22 mouse cellular contexts compared by ENCODE assay signal in the genomic region with DNA sequence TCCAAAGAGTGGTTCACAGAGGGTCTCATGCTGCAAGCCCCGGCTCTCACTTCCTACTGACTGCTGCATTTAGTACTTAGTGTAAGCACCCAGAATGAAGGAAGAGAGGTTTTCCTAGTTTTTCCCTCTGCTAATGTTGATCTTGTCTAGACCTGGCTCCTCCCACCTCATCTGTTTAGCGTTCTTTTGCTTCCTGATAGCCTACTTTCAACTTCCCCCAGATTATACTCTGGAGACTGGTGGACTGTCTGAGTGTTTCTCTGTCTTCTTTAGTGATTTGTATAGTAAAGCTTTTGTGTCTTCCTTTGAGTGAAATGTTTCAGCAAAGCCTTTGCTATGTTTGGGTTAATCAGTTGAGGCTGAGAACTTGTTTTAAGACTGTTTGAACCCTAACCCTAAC.
"Had no signal": no experiment of that assay in that cellular context is flagged by ENCODE, and none has a peak within 500 bp of the region (broad histone marks: within the 10 kb centered on the region; RNA-seq: fewer than 3 reads in every experiment).

No protein-coding gene starts in this region.

- H3K27me3 ChIP-seq: limb, embryonic 13.5 days; megakaryocyte, embryonic 14.5 days; midbrain, embryonic 13.5 days; neural tube, embryonic 13.5 days had no signal

- ATAC-seq: intestine, postnatal 0 days; liver, postnatal 0 days; lung, postnatal 0 days; midbrain, embryonic 13.5 days; midbrain, embryonic 16.5 days had no signal

- H3K4me3 ChIP-seq: limb, embryonic 13.5 days; megakaryocyte, embryonic 14.5 days; midbrain, embryonic 10.5 days; midbrain, embryonic 13.5 days; myocyte; neural tube, embryonic 13.5 days had no signal

- H3K36me3 ChIP-seq: limb, embryonic 13.5 days; midbrain, embryonic 10.5 days; midbrain, embryonic 13.5 days; neural tube, embryonic 13.5 days had no signal

- DNase-seq: kidney, adult 2 months; kidney, postnatal 36 days; left cerebral cortex, postnatal 4 days; liver; liver, postnatal 0 days; lung, embryonic 14.5 days; retina, postnatal 1 day; right cerebral cortex, postnatal 25 days; spleen, adult 18-20 months; thymus, adult 18-20 months; thymus, postnatal 36 days had no signal

- H3K9me3 ChIP-seq: limb, embryonic 13.5 days; midbrain, embryonic 10.5 days; midbrain, embryonic 13.5 days; neural tube, embryonic 13.5 days had no signal

- H3K4me1 ChIP-seq: limb, embryonic 13.5 days; midbrain, embryonic 10.5 days; midbrain, embryonic 13.5 days; neural tube, embryonic 13.5 days had no signal

- H3K27ac ChIP-seq: kidney, postnatal 0 days; limb, embryonic 13.5 days; liver, embryonic 14.5 days; midbrain, embryonic 10.5 days; midbrain, embryonic 13.5 days; neural tube, embryonic 13.5 days had no signal
